Mouse (Mus musculus): Measurements from ENCODE around the gene Ajap1. TPM values are rescaled to one million over a fixed set of nuclear protein-coding genes. Genes with fewer than 3 reads are reported as not detected.

The Ajap1 gene
- total RNA-seq, 1 experiment: 0.27 TPM

DNA sequence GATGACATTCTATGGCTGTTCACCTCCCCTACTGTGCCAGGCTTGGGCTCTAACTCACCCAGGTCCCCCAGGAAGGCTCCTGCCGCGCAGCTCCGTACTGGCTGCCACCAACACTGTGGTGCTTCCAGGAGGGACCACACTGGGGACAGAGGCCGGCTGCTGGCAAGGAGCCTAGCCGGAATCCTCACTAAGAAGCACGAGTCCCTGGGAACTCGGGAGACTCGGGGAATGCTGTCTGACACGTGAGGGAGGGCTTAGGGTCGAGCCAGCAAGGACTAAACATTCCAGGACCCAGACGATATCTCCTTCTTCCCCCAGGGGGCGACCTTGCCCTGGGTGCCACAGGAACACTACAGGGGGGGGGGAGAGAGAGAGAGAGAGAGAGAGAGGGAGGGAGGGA lies 64.7 kb downstream of the Ajap1 start:
- Histone ChIP-seq H3K4me3 (ENCODE audit: insufficient read depth in 1 of 2, low read depth in 1 of 2, low read length in 2 of 2, poor library complexity in 1 of 2, severe bottlenecking in 1 of 2) (peak overlapping the region; percentile 30 to 60), H3K36me3 (ENCODE audit: control insufficient read depth, insufficient read depth, low read length, poor library complexity, severe bottlenecking) (no peaks in the 10 kb centered on the region), H3K4me1 (ENCODE audit: control insufficient read depth in 2 of 2, insufficient read depth in 2 of 2, low read length in 2 of 2, poor library complexity in 1 of 2) (peaks cover 8 to 30% of the 10 kb centered on the region in 2 experiments; a peak in 3 of 4 replicates), H3K9me3 (ENCODE audit: control insufficient read depth, insufficient read depth, low read depth, low read length) (no peaks in the 10 kb centered on the region), H3K9ac (ENCODE audit: insufficient read depth, low read depth, low read length, poor library complexity, severe bottlenecking) (peak overlapping the region; percentile 20; the same call in 1 of the 2 replicates), H3K27ac (ENCODE audit: insufficient read depth, low read depth, low read length, poor library complexity, severe bottlenecking) (no peak overlapping the region)
- DNase-seq (ENCODE audit: low read depth, low spot score): peak; percentile 62
- in situ Hi-C loops (cut with MboI; ENCODE audit: low sequenced_read_pairs in 2 of 2, unreplicated experiment in 2 of 2): no loop called here
- no peak for TF ChIP-seq MAFK (IDR thresholded peaks at IDR 0.05; ENCODE audit: insufficient read depth, low read depth, low read length)

DNA sequence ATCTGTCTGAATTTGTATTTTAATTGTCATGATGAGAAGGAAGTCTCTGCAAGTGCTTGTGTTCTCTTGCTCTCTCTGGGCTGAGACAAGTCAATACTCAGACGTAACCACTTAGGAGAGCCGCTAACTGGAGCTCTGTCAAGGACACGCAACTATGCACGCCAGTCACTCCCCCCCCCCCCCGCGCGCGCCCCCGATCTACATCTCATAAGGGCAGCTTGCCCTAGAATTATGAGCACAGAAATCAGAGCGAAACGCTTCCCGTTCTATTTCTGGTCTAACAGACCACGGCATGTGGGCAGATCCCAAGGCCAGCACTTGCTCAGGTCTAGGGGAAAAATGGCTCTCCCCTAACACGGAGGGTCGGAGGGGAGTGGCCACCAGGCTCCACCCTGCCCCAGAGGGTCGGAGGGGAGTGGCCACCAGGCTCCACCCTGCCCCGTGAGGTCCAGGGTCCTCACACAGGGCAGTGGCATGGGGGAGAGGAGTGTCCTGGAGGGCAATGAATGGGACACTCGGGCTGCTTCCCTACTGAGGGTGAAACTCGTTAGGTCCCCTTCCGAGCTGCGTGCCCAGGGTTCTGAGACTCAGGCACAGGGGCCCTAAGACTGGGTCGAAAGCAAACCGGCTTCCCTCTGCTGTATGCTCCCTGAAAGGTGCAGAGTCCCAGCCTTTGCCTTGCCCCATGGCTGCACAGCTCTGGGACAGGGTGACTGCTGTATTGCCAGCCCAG lies 65.3 kb downstream of the Ajap1 start:
- H3K4me1 ChIP-seq (ENCODE audit: control insufficient read depth in 2 of 2, insufficient read depth in 2 of 2, low read length in 2 of 2, poor library complexity in 1 of 2): peaks cover 8 to 30% of the 10 kb centered on the region in 2 experiments; a peak in 3 of 4 replicates
- H3K9ac ChIP-seq (ENCODE audit: insufficient read depth, low read depth, low read length, poor library complexity, severe bottlenecking): peak overlapping the region; percentile 20; the same call in 1 of the 2 replicates
- H3K9me3 ChIP-seq (ENCODE audit: control insufficient read depth, insufficient read depth, low read depth, low read length): no peaks in the 10 kb centered on the region
- no peak for DNase-seq (ENCODE audit: low read depth, low spot score)
- in situ Hi-C loops (cut with MboI; ENCODE audit: low sequenced_read_pairs in 2 of 2, unreplicated experiment in 2 of 2): no loop called here
- H3K27ac ChIP-seq (ENCODE audit: insufficient read depth, low read depth, low read length, poor library complexity, severe bottlenecking): no peak overlapping the region
- H3K36me3 ChIP-seq (ENCODE audit: control insufficient read depth, insufficient read depth, low read length, poor library complexity, severe bottlenecking): no peaks in the 10 kb centered on the region
- peak overlapping the region; percentile 30 to 60 for H3K4me3 ChIP-seq (ENCODE audit: insufficient read depth in 1 of 2, low read depth in 1 of 2, low read length in 2 of 2, poor library complexity in 1 of 2, severe bottlenecking in 1 of 2)
- TF ChIP-seq ZC3H11A (IDR thresholded peaks at IDR 0.05; ENCODE audit: borderline replicate concordance, low read depth, low read length) (no peak), CHD2 (IDR thresholded peaks at IDR 0.05; ENCODE audit: low read depth, low read length) (no peak), ZNF384 (IDR thresholded peaks at IDR 0.05; ENCODE audit: low read depth, low read length) (no peak), MAFK (IDR thresholded peaks at IDR 0.05; ENCODE audit: insufficient read depth, low read depth, low read length) (no peak), HCFC1 (IDR thresholded peaks at IDR 0.05; ENCODE audit: borderline replicate concordance, insufficient read depth, low read length) (no peak)

DNA sequence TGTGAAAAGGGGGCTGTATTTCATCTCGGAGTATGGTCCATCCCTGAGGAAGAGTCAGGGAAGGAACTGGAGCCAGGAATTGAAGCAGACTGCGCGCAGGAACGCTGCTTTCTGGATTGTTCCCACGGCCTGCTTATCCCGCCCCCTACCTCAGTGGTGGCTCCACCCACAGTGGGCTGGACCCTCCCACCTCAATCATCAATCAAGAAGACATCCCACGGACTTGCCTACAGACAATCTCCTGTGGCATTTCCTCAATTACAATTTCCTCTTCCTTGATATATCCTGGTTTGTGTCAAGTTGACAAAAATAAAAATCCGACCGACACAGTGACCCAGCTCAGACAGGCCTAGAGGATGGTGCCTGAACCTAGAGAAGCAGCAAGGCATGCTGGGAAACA lies 66.5 kb downstream of the Ajap1 start:
- Histone ChIP-seq H3K36me3 (ENCODE audit: control insufficient read depth, insufficient read depth, low read length, poor library complexity, severe bottlenecking) (no peaks in the 10 kb centered on the region), H3K4me1 (ENCODE audit: control insufficient read depth in 2 of 2, insufficient read depth in 2 of 2, low read length in 2 of 2, poor library complexity in 1 of 2) (peaks cover 8 to 30% of the 10 kb centered on the region in 2 experiments; a peak in 3 of 4 replicates), H3K27ac (ENCODE audit: insufficient read depth, low read depth, low read length, poor library complexity, severe bottlenecking) (no peak overlapping the region), H3K9me3 (ENCODE audit: control insufficient read depth, insufficient read depth, low read depth, low read length) (no peaks in the 10 kb centered on the region), H3K4me3 (ENCODE audit: insufficient read depth in 1 of 2, low read depth in 1 of 2, low read length in 2 of 2, poor library complexity in 1 of 2, severe bottlenecking in 1 of 2) (peak overlapping the region; percentile 7 to 29; a peak in 2 of 4 replicates), H3K9ac (ENCODE audit: insufficient read depth, low read depth, low read length, poor library complexity, severe bottlenecking) (peak overlapping the region; percentile 61; the same call in 1 of the 2 replicates)
- no peak for DNase-seq (ENCODE audit: low read depth, low spot score)
- no peak for TF ChIP-seq HCFC1 (IDR thresholded peaks at IDR 0.05; ENCODE audit: borderline replicate concordance, insufficient read depth, low read length)
- no peak for TF ChIP-seq ZNF384 (IDR thresholded peaks at IDR 0.05; ENCODE audit: low read depth, low read length)
- in situ Hi-C loops (cut with MboI; ENCODE audit: low sequenced_read_pairs in 2 of 2, unreplicated experiment in 2 of 2): no loop called here

DNA sequence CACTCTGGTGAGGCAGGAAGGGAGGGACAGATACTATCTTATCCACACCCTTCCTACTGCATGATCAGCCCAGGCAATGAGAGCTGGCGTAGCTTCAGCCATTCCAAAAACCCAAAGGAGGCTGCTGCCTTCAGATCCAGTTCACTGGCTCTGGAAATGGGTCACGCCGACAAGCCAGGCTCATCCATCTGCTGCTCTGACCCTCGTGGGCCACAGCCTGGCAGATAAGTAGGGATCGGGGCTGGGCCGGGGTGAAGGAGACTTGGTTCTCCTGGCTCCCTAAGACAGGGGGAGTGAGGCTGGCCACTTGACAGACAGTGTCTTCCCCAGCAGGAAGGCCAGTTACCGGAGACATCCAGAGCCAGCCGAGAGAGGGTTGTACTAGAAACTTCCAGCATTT lies 84.2 kb downstream of the Ajap1 start:
- Histone ChIP-seq H3K27ac (ENCODE audit: insufficient read depth, low read depth, low read length, poor library complexity, severe bottlenecking) (no peak overlapping the region), H3K9me3 (ENCODE audit: control insufficient read depth, insufficient read depth, low read depth, low read length) (no peaks in the 10 kb centered on the region), H3K9ac (ENCODE audit: insufficient read depth, low read depth, low read length, poor library complexity, severe bottlenecking) (no peak overlapping the region), H3K36me3 (ENCODE audit: control insufficient read depth, insufficient read depth, low read length, poor library complexity, severe bottlenecking) (no peaks in the 10 kb centered on the region), H3K4me3 (ENCODE audit: insufficient read depth in 1 of 2, low read depth in 1 of 2, low read length in 2 of 2, poor library complexity in 1 of 2, severe bottlenecking in 1 of 2) (no peak overlapping the region), H3K4me1 (ENCODE audit: control insufficient read depth in 2 of 2, insufficient read depth in 2 of 2, low read length in 2 of 2, poor library complexity in 1 of 2) (no peaks in the 10 kb centered on the region)
- no peak for TF ChIP-seq CHD2 (IDR thresholded peaks at IDR 0.05; ENCODE audit: low read depth, low read length)
- TF ChIP-seq ZNF384 (IDR thresholded peaks at IDR 0.05; ENCODE audit: low read depth, low read length): no peak
- TF ChIP-seq MAFK (IDR thresholded peaks at IDR 0.05; ENCODE audit: insufficient read depth, low read depth, low read length): no peak
- no peak for TF ChIP-seq HCFC1 (IDR thresholded peaks at IDR 0.05; ENCODE audit: borderline replicate concordance, insufficient read depth, low read length)
- TF ChIP-seq ZC3H11A (IDR thresholded peaks at IDR 0.05; ENCODE audit: borderline replicate concordance, low read depth, low read length): no peak
- DNase-seq (ENCODE audit: low read depth, low spot score): no peak
- in situ Hi-C loops (cut with MboI; ENCODE audit: low sequenced_read_pairs in 2 of 2, unreplicated experiment in 2 of 2): no loop called here

DNA sequence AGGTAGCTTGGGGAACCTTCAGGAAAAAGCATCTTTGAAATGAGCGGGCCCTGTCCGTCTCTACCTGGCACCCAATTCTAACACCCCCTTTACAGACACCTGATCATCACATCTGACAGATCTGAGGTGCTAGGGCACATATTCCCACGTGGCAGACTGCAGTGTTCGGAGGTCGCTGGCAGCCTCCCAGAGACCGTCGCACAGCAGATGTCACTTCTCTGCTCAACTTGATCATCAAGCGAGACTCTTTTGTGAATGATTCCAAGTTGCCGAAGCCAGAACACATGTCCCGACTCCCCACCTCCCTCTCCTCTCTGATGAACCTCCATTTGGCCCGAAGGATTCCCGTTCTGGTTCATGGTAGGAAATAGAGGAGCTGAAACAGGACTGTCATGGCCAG lies 95.1 kb downstream of the Ajap1 start:
- no peak for TF ChIP-seq ZC3H11A (IDR thresholded peaks at IDR 0.05; ENCODE audit: borderline replicate concordance, low read depth, low read length)
- TF ChIP-seq ZNF384 (IDR thresholded peaks at IDR 0.05; ENCODE audit: low read depth, low read length): no peak
- no peak for TF ChIP-seq CHD2 (IDR thresholded peaks at IDR 0.05; ENCODE audit: low read depth, low read length)
- no peak for TF ChIP-seq MAFK (IDR thresholded peaks at IDR 0.05; ENCODE audit: insufficient read depth, low read depth, low read length)
- TF ChIP-seq HCFC1 (IDR thresholded peaks at IDR 0.05; ENCODE audit: borderline replicate concordance, insufficient read depth, low read length): no peak
- in situ Hi-C loops (cut with MboI; ENCODE audit: low sequenced_read_pairs in 2 of 2, unreplicated experiment in 2 of 2): no loop called here
- no peaks in the 10 kb centered on the region for H3K4me1 ChIP-seq (ENCODE audit: control insufficient read depth in 2 of 2, insufficient read depth in 2 of 2, low read length in 2 of 2, poor library complexity in 1 of 2)
- no peak overlapping the region for H3K27ac ChIP-seq (ENCODE audit: insufficient read depth, low read depth, low read length, poor library complexity, severe bottlenecking)
- no peaks in the 10 kb centered on the region for H3K9me3 ChIP-seq (ENCODE audit: control insufficient read depth, insufficient read depth, low read depth, low read length)
- H3K36me3 ChIP-seq (ENCODE audit: control insufficient read depth, insufficient read depth, low read length, poor library complexity, severe bottlenecking): no peaks in the 10 kb centered on the region
- no peak for DNase-seq (ENCODE audit: low read depth, low spot score)
- no peak overlapping the region for H3K4me3 ChIP-seq (ENCODE audit: insufficient read depth in 1 of 2, low read depth in 1 of 2, low read length in 2 of 2, poor library complexity in 1 of 2, severe bottlenecking in 1 of 2)
- no peak overlapping the region for H3K9ac ChIP-seq (ENCODE audit: insufficient read depth, low read depth, low read length, poor library complexity, severe bottlenecking)
